Mouse (Mus musculus): ENCODE results near the gene Lbr.

Gene Lbr

GRCm38 (mm10) chr1:181842781-181843180 is at the start of gene Lbr:
TSS of gene Lbr (minus strand) at chr1:181843046.
- DNase-seq (ENCODE audit: low spot score) = peak; percentile 33

GRCm38 (mm10) chr1:181889670-181890069 is 46.8 kb upstream of the Lbr start:
- DNase-seq (ENCODE audit: low spot score) = no peak

GRCm38 (mm10) chr1:181888801-181889200 is 46.0 kb upstream of the Lbr start:
- peak; percentile 88 for DNase-seq (ENCODE audit: low spot score)

GRCm38 (mm10) chr1:181881532-181881931 is 38.7 kb upstream of the Lbr start:
- peak; percentile 81 for DNase-seq (ENCODE audit: low spot score)

- peak; percentile 56 for DNase-seq (ENCODE audit: low spot score)
Observed at GRCm38 (mm10) chr1:181880752-181881325, 38.0 kb upstream of the Lbr start.

- no peak for DNase-seq (ENCODE audit: low spot score)
Observed at GRCm38 (mm10) chr1:181878436-181878835, 35.6 kb upstream of the Lbr start.

GRCm38 (mm10) chr1:181877088-181877487 is 34.2 kb upstream of the Lbr start:
- no peak for DNase-seq (ENCODE audit: low spot score)

- DNase-seq (ENCODE audit: low spot score) = no peak
Observed at GRCm38 (mm10) chr1:181876656-181877055, 33.8 kb upstream of the Lbr start.

GRCm38 (mm10) chr1:181873086-181873920 is 30.5 kb upstream of the Lbr start:
- DNase-seq (ENCODE audit: low spot score) = no peak

- no peak for DNase-seq (ENCODE audit: low spot score)
Observed at GRCm38 (mm10) chr1:181872639-181873038, 29.8 kb upstream of the Lbr start.

- DNase-seq (ENCODE audit: low spot score) = no peak
Observed at GRCm38 (mm10) chr1:181866429-181867280, 23.8 kb upstream of the Lbr start.

- DNase-seq (ENCODE audit: low spot score) = no peak
Observed at GRCm38 (mm10) chr1:181865863-181866216, 23.0 kb upstream of the Lbr start.

- DNase-seq (ENCODE audit: low spot score) = no peak
Observed at GRCm38 (mm10) chr1:181864971-181865862, 22.4 kb upstream of the Lbr start.

- DNase-seq (ENCODE audit: low spot score) = no peak
Observed at GRCm38 (mm10) chr1:181863431-181863830, 20.6 kb upstream of the Lbr start.

- no peak for DNase-seq (ENCODE audit: low spot score)
Observed at GRCm38 (mm10) chr1:181862676-181863374, 20.0 kb upstream of the Lbr start.

GRCm38 (mm10) chr1:181861181-181861902 is 18.5 kb upstream of the Lbr start:
- DNase-seq (ENCODE audit: low spot score) = no peak

GRCm38 (mm10) chr1:181860659-181861058 is 17.8 kb upstream of the Lbr start:
- DNase-seq (ENCODE audit: low spot score) = peak; percentile 77

- DNase-seq (ENCODE audit: low spot score) = no peak
Observed at GRCm38 (mm10) chr1:181856329-181856728, 13.5 kb upstream of the Lbr start.

GRCm38 (mm10) chr1:181854829-181855228 is 12.0 kb upstream of the Lbr start:
- DNase-seq (ENCODE audit: low spot score) = no peak

GRCm38 (mm10) chr1:181853081-181853736 is 10.4 kb upstream of the Lbr start:
- peak; percentile 31 for DNase-seq (ENCODE audit: low spot score)
